Mouse (Mus musculus) kidney, embryonic 14.5 days (tissue): ENCODE data around the gene Nol3. TPM values are rescaled to one million over a fixed set of nuclear protein-coding genes. Genes with fewer than 3 reads are reported as not detected.

Experiments used
- ATAC-seq: fragments of 200-750 bp; cut with Nextera tagmentation; 2 replicates; pipeline ENCODE4 v1.8.0; 2017; ENCODE audit warnings: moderate number of reproducible peaks, mild to moderate bottlenecking, moderate TSS enrichment, moderate library complexity; ENCODE audit not compliant: low FRiP score, low TSS enrichment
- H3K27ac ChIP-seq: fragments of 300-500 bp; sonication (generic); 2 replicates; pipeline ENCODE4 v1.5.1; 2014; ENCODE audit warnings: low read depth, mild to moderate bottlenecking, low read length, moderate library complexity, mixed read lengths
- H3K27me3 ChIP-seq: fragments of 300-500 bp; sonication (generic); 2 replicates; pipeline ENCODE4 v1.6.1; 2014; ENCODE audit warnings: mild to moderate bottlenecking, low read length; ENCODE audit not compliant: control insufficient read depth, insufficient read depth
- H3K36me3 ChIP-seq: fragments of 300-500 bp; sonication (generic); 2 replicates; pipeline ENCODE4 v1.6.1; 2014; ENCODE audit warnings: low read length, mixed read lengths; ENCODE audit not compliant: control insufficient read depth, insufficient read depth
- H3K4me1 ChIP-seq: fragments of 300-500 bp; sonication (generic); 2 replicates; pipeline ENCODE4 v1.6.1; 2014; ENCODE audit warnings: low read length, mixed read lengths; ENCODE audit not compliant: control insufficient read depth, insufficient read depth
- H3K4me2 ChIP-seq: fragments of 300-500 bp; sonication (generic); replicated peaks from 2 replicates; pipeline ENCODE4 v1.6.1; 2014; ENCODE audit warnings: low read depth, mild to moderate bottlenecking, low read length
- H3K4me3 ChIP-seq: fragments of 300-500 bp; sonication (generic); 2 replicates; pipeline ENCODE4 v1.5.1; 2014; ENCODE audit warnings: mild to moderate bottlenecking, low read length
- H3K9ac ChIP-seq: fragments of 300-500 bp; sonication (generic); 2 replicates; pipeline ENCODE4 v1.6.1; 2014; ENCODE audit warnings: low read depth, mild to moderate bottlenecking, low read length, moderate library complexity
- H3K9me3 ChIP-seq: fragments of 300-500 bp; sonication (generic); 2 replicates; pipeline ENCODE4 v1.6.1; 2016; ENCODE audit warnings: low read length; ENCODE audit not compliant: control insufficient read depth
- WGBS: fragments of 180-500 bp; shearing (Covaris S2); extraction: QIAGEN DNeasy Blood & Tissue Kit; methylation state at CpG from one replicate; pipeline ENCODE4 v1.1.7; 2014; 5-methylcytosine and 5-hydroxymethylcytosine counted together
- polyA plus RNA-seq: library from polyadenylated mRNA; unstranded; fragments of >200 nt; fragmentation: Nextera tagmentation; extraction: Ambion mirVana; gene quantifications from 2 replicates; pipeline ENCODE4 v1.2.1, GENCODE M21; 2014

Gene Nol3
- polyA plus RNA-seq, 1 experiment from 2014 or later = 0.85 TPM

DNA sequence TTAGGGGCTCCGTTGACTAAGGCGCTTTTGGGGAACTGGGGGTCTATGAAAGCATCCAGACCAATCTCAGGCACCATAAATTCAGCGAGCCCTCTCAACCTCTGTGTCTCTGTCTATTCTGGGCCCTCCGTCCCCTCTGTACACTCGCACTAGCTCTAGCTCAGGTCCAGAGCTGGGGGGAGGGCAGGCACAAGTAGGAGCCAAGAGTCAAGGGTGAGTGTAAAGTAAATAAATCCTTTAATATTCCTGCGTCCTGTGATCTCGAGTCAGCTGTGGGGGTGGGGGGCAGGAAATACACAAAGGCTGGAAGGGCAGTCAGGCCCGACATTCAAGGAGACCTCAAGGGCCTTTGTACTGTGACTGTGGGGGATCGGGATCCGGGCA, 6.9 kb upstream of the Nol3 start:
- Histone ChIP-seq H3K4me1 (peaks cover 23% of the 10 kb centered on the region), H3K9ac (peak overlapping the region; percentile 28; the same call in 1 of the 2 replicates), H3K36me3 (no peaks in the 10 kb centered on the region), H3K27me3 (peaks cover 83% of the 10 kb centered on the region), H3K9me3 (peaks cover 4% of the 10 kb centered on the region; the same call in 1 of the 2 replicates), H3K4me3 (peak overlapping the region; percentile 46), H3K4me2 (peak overlapping the region; percentile 92), H3K27ac (no peak overlapping the region)
- ATAC-seq = no peak
- under 1% methylated on average over 10 of the region's 10 CpGs for WGBS

DNA sequence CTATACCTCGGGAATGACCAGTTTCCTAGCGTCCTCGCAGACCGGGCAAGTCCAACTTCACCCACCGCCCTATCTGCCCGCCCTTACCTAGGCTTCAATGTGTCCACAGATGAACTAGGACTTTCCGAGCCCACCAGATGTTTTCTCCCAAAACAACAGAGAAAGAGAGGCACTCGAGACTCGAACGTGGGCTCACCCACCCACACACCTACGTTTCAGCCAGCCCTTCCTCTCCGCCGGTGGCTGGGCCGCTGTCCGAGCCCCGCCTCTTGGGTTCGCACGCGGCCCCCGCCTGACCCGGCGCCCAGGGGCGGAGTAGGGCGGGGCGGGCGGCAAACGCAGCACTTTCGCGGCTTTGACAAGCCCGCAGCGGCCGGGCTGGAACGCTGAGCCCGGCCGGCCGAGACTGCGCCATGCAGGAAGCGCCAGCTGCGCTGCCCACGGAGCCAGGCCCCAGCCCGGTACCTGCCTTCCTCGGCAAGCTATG, 6.4 kb upstream of the Nol3 start, which contains the start of gene Hsf4:
TSS of gene Hsf4 (plus strand) at position 341 of the 487 bp plus-strand sequence.
- Histone ChIP-seq H3K36me3 (no peaks in the 10 kb centered on the region), H3K9me3 (peaks cover 4% of the 10 kb centered on the region; the same call in 1 of the 2 replicates), H3K4me1 (peaks cover 23% of the 10 kb centered on the region), H3K27me3 (peaks cover 88% of the 10 kb centered on the region), H3K4me3 (peak within 1 kb of the TSS; percentile 46), H3K9ac (peak within 1 kb of the TSS; percentile 45), H3K27ac (no peak within 1 kb of the TSS), H3K4me2 (peak within 1 kb of the TSS; percentile 92)
- under 1% methylated on average over 42 of the region's 42 CpGs for WGBS
- no peak for ATAC-seq

DNA sequence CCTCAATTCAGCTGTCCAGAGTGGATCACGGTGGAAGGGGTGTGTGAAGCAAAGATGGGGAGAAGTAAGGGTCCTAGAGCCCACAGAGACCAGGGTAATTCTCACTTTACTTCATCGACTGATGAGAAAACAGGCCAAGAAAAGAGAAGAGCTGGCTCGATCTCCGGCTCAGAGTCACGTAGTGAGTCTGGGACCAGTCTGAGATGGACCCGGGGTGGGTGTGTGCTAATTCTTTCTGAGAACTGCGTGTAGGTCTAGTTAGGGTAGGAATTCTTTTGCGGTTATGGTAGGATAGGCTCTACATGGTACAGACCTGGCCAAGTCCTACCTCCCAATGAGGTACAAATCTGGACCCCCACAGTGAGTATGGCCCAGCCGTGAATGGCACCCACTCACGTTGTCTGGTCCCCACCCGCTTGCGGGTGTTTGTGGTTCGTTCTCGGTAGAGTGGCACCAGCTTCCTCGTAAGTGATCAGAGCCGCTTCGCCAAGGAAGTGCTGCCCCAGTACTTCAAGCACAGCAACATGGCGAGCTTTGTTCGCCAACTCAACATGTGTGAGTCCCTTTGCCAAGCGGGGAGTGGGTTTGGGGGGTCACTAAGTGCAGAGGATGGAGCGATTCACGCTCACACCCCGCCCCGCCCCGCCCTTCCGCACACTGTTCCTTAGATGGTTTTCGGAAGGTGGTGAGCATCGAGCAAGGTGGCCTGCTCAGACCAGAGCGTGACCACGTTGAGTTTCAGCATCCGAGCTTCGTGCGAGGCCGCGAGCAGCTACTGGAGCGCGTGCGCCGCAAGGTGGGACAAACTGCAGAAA, 5.6 kb upstream of the Nol3 start:
- Histone ChIP-seq H3K4me1 (peaks cover 20% of the 10 kb centered on the region), H3K4me2 (peak overlapping the region; percentile 92), H3K27me3 (peaks cover 95% of the 10 kb centered on the region), H3K36me3 (no peaks in the 10 kb centered on the region), H3K4me3 (peak overlapping the region; percentile 46), H3K9ac (peak overlapping the region; percentile 45; the same call in 1 of the 2 replicates), H3K27ac (no peak overlapping the region), H3K9me3 (peaks cover 4% of the 10 kb centered on the region; the same call in 1 of the 2 replicates)
- 3% methylated on average over 39 of the region's 39 CpGs for WGBS
- no peak for ATAC-seq

DNA sequence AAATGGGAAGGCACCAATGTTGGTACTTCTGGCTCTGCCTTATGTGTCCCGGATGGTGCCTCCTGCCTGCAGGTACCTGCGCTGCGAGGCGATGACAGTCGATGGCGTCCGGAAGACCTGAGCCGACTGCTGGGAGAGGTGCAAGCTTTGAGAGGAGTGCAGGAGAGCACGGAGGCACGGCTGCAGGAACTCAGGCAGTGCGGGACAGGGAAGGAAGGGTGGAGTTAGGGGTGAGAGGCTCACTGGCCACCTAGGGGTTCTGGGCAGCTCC, 5.1 kb upstream of the Nol3 start:
- H3K4me3 ChIP-seq = no peak overlapping the region
- WGBS = 3% methylated on average over 11 of the region's 11 CpGs
- H3K9me3 ChIP-seq = peaks cover 4% of the 10 kb centered on the region; the same call in 1 of the 2 replicates
- no peak overlapping the region for H3K9ac ChIP-seq
- no peak overlapping the region for H3K4me2 ChIP-seq
- no peak overlapping the region for H3K27ac ChIP-seq
- no peak for ATAC-seq
- H3K27me3 ChIP-seq = peaks cover 98% of the 10 kb centered on the region
- peaks cover 24% of the 10 kb centered on the region for H3K4me1 ChIP-seq
- no peaks in the 10 kb centered on the region for H3K36me3 ChIP-seq

DNA sequence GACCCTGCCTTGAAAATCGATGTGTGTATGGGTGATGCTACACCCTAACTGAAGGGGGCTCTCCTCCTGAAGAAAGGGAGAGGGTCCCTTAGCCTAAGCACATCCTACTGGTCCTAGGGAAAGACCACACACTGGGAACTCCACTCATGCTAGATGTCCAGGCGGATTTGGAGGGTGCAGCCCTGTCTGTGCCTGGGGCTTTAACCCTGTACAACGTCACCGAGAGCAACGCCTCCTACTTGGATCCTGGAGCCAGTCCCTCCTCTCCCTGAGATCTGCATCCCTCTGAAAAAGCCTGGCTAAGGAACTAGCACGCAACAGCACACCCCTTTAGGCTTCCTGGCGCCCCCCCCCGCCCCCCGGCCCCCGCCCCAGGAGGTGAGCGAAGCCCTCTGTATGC, 553 bp upstream of the Nol3 start:
- Histone ChIP-seq H3K4me2 (peak overlapping the region; percentile 53; the same call in 1 of the 2 replicates), H3K4me1 (peaks cover 17% of the 10 kb centered on the region; the same call in 1 of the 2 replicates), H3K27ac (no peak overlapping the region), H3K9me3 (no peaks in the 10 kb centered on the region), H3K27me3 (peaks cover 95% of the 10 kb centered on the region), H3K4me3 (no peak overlapping the region), H3K9ac (no peak overlapping the region), H3K36me3 (no peaks in the 10 kb centered on the region)
- 11% methylated on average over 11 of the region's 11 CpGs for WGBS
- ATAC-seq = no peak

DNA sequence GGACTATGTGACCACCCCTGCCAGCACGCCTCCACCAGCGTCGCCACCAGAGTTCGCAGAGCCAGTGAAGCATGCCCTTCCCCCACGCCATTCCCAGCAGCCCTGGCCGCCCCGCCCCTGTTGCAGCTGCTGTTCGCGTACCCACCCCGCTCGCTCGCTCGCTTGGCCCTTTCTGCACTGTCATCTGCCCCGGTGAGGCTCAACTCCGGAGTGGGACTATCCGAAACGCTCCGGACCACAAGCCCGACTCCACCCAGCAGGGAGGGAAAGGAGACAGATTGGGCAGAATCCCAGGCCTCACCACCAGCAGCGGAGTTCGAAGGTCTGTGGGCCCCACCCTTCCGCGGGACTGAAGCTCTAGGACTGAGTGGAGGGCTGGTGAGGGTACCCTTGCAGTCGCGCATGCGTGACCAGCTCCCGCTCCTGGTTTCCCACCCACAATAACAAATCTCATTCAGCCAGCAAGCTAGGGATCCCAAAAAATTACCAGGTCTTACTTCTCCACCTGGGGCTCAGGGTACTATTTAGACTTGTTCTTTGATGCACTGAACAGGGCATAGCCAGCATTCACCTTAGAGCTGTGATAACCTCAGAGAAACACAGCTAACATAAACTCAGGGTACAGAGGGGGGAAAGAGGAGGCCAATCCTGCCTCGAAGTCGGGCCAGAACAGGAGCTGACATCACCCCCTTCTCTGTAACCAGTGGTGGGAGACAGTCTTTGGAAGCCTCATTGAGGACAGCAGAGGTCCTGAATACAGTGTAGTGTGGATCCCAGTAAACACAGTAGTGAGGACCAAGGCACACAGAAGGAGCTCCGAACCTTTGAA, 566 bp downstream of the Nol3 start:
- H3K9ac ChIP-seq = 0 out of 2 replicates have a peak overlapping the region, but pooled peaks have one; percentile 29
- peak overlapping the region; percentile 34 for H3K4me3 ChIP-seq
- H3K36me3 ChIP-seq = no peaks in the 10 kb centered on the region
- no peak overlapping the region for H3K27ac ChIP-seq
- WGBS = 4% methylated on average over 30 of the region's 30 CpGs
- peak overlapping the region; percentile 53 for H3K4me2 ChIP-seq
- H3K27me3 ChIP-seq = peaks cover 84% of the 10 kb centered on the region
- peak; percentile 53 for ATAC-seq
- peaks cover 17% of the 10 kb centered on the region; the same call in 1 of the 2 replicates for H3K4me1 ChIP-seq
- H3K9me3 ChIP-seq = no peaks in the 10 kb centered on the region

DNA sequence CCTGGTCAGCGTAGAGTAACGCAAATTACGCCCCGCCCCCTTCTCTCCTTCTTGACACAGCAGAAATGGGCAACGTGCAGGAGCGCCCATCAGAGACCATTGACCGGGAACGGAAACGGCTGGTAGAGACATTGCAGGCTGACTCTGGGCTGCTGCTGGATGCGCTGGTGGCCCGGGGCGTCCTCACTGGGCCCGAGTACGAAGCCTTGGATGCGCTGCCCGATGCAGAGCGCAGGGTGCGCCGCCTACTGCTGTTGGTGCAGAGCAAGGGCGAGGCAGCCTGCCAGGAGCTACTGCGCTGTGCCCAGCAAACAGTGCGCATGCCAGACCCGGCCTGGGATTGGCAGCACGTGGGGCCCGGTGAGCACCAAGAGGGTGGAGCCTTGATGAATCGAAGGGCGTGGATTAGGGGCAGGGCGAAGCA, 3.0 kb downstream of the Nol3 start:
- WGBS = 3% methylated on average over 28 of the region's 28 CpGs
- H3K9me3 ChIP-seq = no peaks in the 10 kb centered on the region
- peak overlapping the region; percentile 14; the same call in 1 of the 2 replicates for H3K4me3 ChIP-seq
- H3K36me3 ChIP-seq = peaks cover 5% of the 10 kb centered on the region; the same call in 1 of the 2 replicates
- H3K9ac ChIP-seq = no peak overlapping the region
- H3K4me2 ChIP-seq = peak overlapping the region; percentile 34
- H3K27me3 ChIP-seq = peaks cover 61% of the 10 kb centered on the region
- peaks cover 17% of the 10 kb centered on the region; the same call in 1 of the 2 replicates for H3K4me1 ChIP-seq
- ATAC-seq = peak; percentile 22; the same call in 1 of the 2 replicates
- no peak overlapping the region for H3K27ac ChIP-seq

DNA sequence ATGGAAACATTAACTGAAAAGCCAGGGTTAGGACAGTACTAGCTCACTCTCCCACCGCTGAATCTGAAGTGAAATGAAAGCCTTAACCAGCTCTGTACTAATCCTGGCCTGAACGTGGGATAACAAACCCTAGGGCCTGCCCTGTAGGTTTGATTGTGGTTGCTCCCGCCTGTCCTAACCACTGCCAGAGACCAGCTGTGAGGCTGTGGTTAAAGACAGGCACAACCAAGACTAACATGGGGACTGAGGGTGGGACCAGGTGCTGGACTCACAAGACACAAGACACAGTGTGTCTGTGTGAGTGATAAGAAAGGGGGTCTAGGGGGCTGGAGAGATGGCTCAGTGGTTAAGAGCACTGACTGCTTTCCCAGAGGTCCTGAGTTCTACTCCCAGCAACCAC, 4.6 kb downstream of the Nol3 start:
- Histone ChIP-seq H3K27ac (no peak overlapping the region), H3K4me1 (peaks cover 15% of the 10 kb centered on the region; the same call in 1 of the 2 replicates), H3K9ac (no peak overlapping the region), H3K27me3 (peaks cover 44% of the 10 kb centered on the region), H3K4me3 (no peak overlapping the region), H3K36me3 (peaks cover 5% of the 10 kb centered on the region; the same call in 1 of the 2 replicates), H3K9me3 (no peaks in the 10 kb centered on the region), H3K4me2 (no peak overlapping the region)
- 77% methylated on average over 3 of the region's 3 CpGs for WGBS
- ATAC-seq = no peak
